Mouse (Mus musculus) forebrain, embryonic 11.5 days (tissue): ENCODE results near the gene Stk35. TPM values are rescaled to one million over a fixed set of nuclear protein-coding genes. Genes with fewer than 3 reads are reported as not detected.
"Not testable (repeated sequence)": the region's sequence is repeated elsewhere in the genome, so short reads cannot be mapped to it uniquely, and the experiment has no call there.

Experiments
- ATAC-seq: fragments of 200-750 bp; cut with Nextera tagmentation; replicated peaks from 2 replicates; pipeline ENCODE4 v1.8.0; 2017; ENCODE audit warnings: moderate TSS enrichment; ENCODE audit not compliant: low FRiP score
- DNase-seq: peaks from one replicate; pipeline ENCODE4 v3.0.0-alpha.2; 2017; ENCODE audit warnings: low spot score
- H3K27ac ChIP-seq: fragments of 300-500 bp; sonication (generic); 2 replicates; pipeline ENCODE4 v1.5.1; 2014; ENCODE audit warnings: low read depth, low read length
- H3K27me3 ChIP-seq: fragments of 300-500 bp; sonication (generic); 2 replicates; pipeline ENCODE4 v1.6.1; 2014; ENCODE audit warnings: mild to moderate bottlenecking, low read length, mixed read lengths; ENCODE audit not compliant: control insufficient read depth, insufficient read depth
- H3K36me3 ChIP-seq: fragments of 300-500 bp; sonication (generic); 2 replicates; pipeline ENCODE4 v1.6.1; 2014; ENCODE audit warnings: mild to moderate bottlenecking, low read length, moderate library complexity, mixed read lengths; ENCODE audit not compliant: control insufficient read depth, insufficient read depth
- H3K4me1 ChIP-seq: fragments of 300-500 bp; sonication (generic); replicated peaks from 2 replicates; pipeline ENCODE4 v1.6.1; 2014; ENCODE audit warnings: low read length, mixed read lengths; ENCODE audit not compliant: control insufficient read depth, insufficient read depth
- H3K4me2 ChIP-seq: fragments of 300-500 bp; sonication (generic); 2 replicates; pipeline ENCODE4 v1.6.1; 2014; ENCODE audit warnings: low read depth, mild to moderate bottlenecking, low read length, moderate library complexity, mixed read lengths; ENCODE audit not compliant: severe bottlenecking
- H3K4me3 ChIP-seq: fragments of 300-500 bp; sonication (generic); 2 replicates; pipeline ENCODE4 v1.5.1; 2014; ENCODE audit warnings: low read depth, low read length
- H3K9ac ChIP-seq: fragments of 300-500 bp; sonication (generic); 2 replicates; pipeline ENCODE4 v1.6.1; 2014; ENCODE audit warnings: low read length
- H3K9me3 ChIP-seq: fragments of 300-500 bp; sonication (generic); 2 replicates; pipeline ENCODE4 v1.6.1; 2016; ENCODE audit warnings: low read length, mixed read lengths; ENCODE audit not compliant: control insufficient read depth
- WGBS: fragments of 180-500 bp; shearing (Covaris S2); extraction: QIAGEN DNeasy Blood & Tissue Kit; methylation state at CpG from one replicate; pipeline ENCODE4 v1.1.7; 2014; 5-methylcytosine and 5-hydroxymethylcytosine counted together
- polyA plus RNA-seq: library from polyadenylated mRNA; unstranded; fragments of >200 nt; fragmentation: Nextera tagmentation; extraction: Ambion mirVana; gene quantifications from 2 replicates; pipeline ENCODE4 v1.2.1, GENCODE M21; 2014

Gene Stk35
- polyA plus RNA-seq, 1 experiment from 2014 or later, result 20.4 TPM

DNA sequence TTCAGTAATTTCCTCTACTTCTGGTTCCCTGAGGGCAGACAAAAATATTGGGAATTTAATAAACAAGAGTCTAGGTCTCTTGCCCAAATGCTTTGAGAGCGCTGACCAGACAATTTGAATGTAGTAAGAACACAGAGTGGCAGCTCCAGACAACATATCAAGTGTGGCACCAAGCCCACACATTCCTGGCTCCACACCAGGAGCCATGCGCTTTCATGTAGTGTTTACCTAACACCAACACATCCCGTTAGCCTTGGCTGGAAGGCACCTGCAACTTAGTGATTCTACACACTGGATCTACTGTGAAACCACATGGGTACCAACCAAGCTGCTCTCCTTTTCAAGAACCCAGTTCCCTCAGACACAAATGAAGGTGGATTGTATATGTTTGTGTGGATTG lies 45.5 kb downstream of the Stk35 start:
- Histone ChIP-seq H3K9ac (no peak overlapping the region), H3K27ac (no peak overlapping the region), H3K4me3 (no peak overlapping the region), H3K4me2 (no peak overlapping the region), H3K36me3 (no peaks in the 10 kb centered on the region), H3K27me3 (no peaks in the 10 kb centered on the region), H3K9me3 (no peaks in the 10 kb centered on the region), H3K4me1 (no peaks in the 10 kb centered on the region)
- no peak for DNase-seq
- WGBS, result 85% methylated on average over 3 of the region's 3 CpGs
- ATAC-seq, result no peak

DNA sequence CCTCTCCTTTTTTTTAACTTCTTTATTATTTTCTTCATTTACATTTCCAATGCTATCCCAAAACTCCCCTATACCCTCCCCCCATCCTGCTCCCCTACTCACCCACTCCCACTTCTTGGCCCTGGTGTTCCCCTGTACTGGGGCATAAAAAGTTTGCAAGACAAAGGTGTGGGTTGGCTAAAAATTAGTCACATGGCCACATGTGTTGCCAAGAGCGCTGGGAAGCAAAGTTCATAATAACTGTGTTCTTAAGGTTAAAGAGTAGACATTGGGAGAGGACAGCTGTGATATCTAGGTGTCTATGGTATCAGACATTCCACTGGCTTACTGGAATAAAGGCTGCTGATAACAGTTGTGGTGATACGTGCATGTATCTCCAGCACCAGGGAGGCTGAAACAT lies 46.2 kb downstream of the Stk35 start:
- ATAC-seq, result no peak
- Histone ChIP-seq H3K4me1 (no peaks in the 10 kb centered on the region), H3K9me3 (no peaks in the 10 kb centered on the region), H3K27ac (no peak overlapping the region), H3K4me3 (no peak overlapping the region), H3K27me3 (no peaks in the 10 kb centered on the region), H3K4me2 (no peak overlapping the region), H3K36me3 (no peaks in the 10 kb centered on the region), H3K9ac (no peak overlapping the region)
- 90% methylated on average over 2 of the region's 2 CpGs for WGBS
- DNase-seq, result no peak

DNA sequence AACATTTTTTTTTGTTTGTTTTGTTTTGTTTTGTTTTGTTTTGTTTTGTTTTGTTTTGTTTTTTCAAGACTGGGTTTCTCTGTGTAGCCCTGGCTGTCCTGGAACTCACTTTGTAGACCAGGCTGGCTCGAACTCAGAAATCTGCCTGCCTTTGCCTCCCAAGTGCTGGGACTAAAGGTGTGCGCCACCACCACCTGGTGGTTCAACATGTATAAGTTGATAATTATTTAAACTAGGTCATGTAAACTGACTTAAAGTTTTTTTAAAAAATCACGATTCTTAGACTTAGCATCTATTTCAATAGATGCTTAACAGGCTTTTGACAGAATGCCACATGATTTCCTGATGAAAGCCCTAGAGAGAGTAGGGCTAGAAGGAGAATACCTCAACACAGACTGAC lies 48.8 kb downstream of the Stk35 start:
- 91% methylated on average over 3 of the region's 3 CpGs for WGBS
- not testable (repeated sequence) for H3K27ac ChIP-seq, ATAC-seq, H3K4me3 ChIP-seq, H3K36me3 ChIP-seq, H3K4me2 ChIP-seq, H3K27me3 ChIP-seq, DNase-seq, H3K9ac ChIP-seq, H3K4me1 ChIP-seq, H3K9me3 ChIP-seq

DNA sequence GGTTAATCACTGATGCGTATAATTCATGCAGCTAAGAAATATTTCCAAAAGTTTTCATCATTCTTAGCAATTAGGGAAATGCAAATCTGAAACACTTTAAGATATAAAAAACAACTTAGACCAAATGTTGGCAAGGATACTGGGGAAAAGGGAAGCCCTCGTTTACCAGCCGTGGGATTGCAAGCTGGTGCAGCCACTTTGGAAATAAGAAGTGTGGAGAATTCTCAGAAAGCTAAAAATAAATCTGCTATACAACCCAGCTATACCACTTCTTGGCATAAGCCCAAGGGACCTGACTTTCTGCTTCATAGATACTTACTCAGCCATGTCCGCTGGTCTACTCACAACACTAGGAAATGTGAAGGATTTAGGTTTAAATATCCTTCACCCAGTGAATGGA lies 51.2 kb downstream of the Stk35 start:
- no peak overlapping the region for H3K4me3 ChIP-seq
- ATAC-seq (no peak), DNase-seq (no peak)
- no peak overlapping the region for H3K4me2 ChIP-seq
- WGBS, result 91% methylated on average over 4 of the region's 4 CpGs
- no peak overlapping the region for H3K27ac ChIP-seq
- no peaks in the 10 kb centered on the region for H3K36me3 ChIP-seq
- no peaks in the 10 kb centered on the region for H3K9me3 ChIP-seq
- no peaks in the 10 kb centered on the region for H3K4me1 ChIP-seq
- no peak overlapping the region for H3K9ac ChIP-seq
- no peaks in the 10 kb centered on the region for H3K27me3 ChIP-seq

DNA sequence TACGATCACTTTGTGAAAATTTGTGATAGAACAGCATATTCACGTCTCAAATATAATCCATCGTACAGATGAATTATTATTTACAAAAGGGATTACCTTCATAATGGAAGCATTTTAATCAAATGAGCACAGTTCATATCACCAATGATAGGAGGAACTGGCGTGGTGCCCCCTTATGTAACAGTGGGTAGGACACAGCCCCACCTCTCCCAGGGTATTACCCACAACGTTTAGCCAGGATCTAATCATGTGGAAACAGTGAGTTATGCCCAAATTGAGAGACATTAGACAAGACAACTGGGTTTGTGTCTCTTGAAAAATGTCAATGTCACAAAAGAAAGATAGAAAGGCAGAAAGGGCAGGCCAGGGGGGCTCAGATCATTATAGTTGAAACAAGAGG lies 62.9 kb downstream of the Stk35 start:
- Histone ChIP-seq H3K4me3 (no peak overlapping the region), H3K27me3 (no peaks in the 10 kb centered on the region), H3K4me2 (no peak overlapping the region), H3K27ac (no peak overlapping the region), H3K4me1 (no peaks in the 10 kb centered on the region), H3K9me3 (no peaks in the 10 kb centered on the region), H3K9ac (no peak overlapping the region), H3K36me3 (no peaks in the 10 kb centered on the region)
- ATAC-seq (no peak), DNase-seq (no peak)
- 86% methylated on average over 5 of the region's 5 CpGs for WGBS

DNA sequence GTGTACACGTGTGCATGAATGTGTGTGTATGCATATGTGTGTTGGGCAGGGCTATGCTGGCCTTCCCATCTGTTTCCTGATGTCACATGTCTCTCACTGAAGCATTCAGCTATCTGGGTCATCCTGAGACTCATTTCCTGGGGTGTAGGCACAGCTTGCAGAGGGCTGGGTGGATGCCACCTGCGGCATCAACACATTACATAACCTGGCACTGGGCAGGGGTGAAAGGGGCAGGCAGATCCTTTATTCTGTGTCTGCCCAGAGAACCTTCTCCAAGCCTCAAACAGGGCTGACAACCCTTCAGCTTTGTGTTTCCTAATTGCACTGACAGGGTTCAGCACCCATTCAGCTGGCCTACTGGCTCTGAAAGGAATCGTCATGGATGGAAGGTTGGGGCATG lies 64.6 kb downstream of the Stk35 start:
- no peak overlapping the region for H3K4me3 ChIP-seq
- H3K9ac ChIP-seq, result no peak overlapping the region
- WGBS, result 69% methylated on average over 3 of the region's 3 CpGs
- H3K4me2 ChIP-seq, result no peak overlapping the region
- no peaks in the 10 kb centered on the region for H3K4me1 ChIP-seq
- DNase-seq (no peak), ATAC-seq (no peak)
- H3K27me3 ChIP-seq, result no peaks in the 10 kb centered on the region
- no peak overlapping the region for H3K27ac ChIP-seq
- no peaks in the 10 kb centered on the region for H3K9me3 ChIP-seq
- no peaks in the 10 kb centered on the region for H3K36me3 ChIP-seq

DNA sequence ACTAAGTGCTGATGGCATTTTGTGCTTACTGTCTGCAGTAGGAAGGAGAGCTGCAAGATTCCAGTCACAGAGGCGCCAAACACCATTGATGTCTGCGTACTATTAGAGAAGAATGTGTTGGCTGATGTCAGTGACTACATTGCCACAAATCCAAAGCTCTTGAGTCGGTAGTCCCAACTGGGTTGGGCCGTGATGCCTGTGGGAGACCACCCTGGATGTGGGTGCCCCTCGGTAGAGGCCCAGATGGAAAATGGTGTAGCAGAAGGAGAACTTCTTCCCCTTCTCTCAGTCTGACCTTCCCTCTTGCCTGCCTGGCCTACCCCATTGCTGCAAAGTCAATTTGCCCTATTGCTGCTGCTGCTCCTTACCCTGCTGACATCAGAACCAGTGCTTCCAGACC lies 68.8 kb downstream of the Stk35 start:
- DNase-seq (no peak), ATAC-seq (no peak)
- H3K9me3 ChIP-seq, result no peaks in the 10 kb centered on the region
- H3K4me3 ChIP-seq, result no peak overlapping the region
- no peaks in the 10 kb centered on the region for H3K27me3 ChIP-seq
- H3K27ac ChIP-seq, result no peak overlapping the region
- no peaks in the 10 kb centered on the region for H3K36me3 ChIP-seq
- H3K4me2 ChIP-seq, result no peak overlapping the region
- H3K4me1 ChIP-seq, result no peaks in the 10 kb centered on the region
- WGBS, result 94% methylated on average over 5 of the region's 5 CpGs
- H3K9ac ChIP-seq, result no peak overlapping the region

DNA sequence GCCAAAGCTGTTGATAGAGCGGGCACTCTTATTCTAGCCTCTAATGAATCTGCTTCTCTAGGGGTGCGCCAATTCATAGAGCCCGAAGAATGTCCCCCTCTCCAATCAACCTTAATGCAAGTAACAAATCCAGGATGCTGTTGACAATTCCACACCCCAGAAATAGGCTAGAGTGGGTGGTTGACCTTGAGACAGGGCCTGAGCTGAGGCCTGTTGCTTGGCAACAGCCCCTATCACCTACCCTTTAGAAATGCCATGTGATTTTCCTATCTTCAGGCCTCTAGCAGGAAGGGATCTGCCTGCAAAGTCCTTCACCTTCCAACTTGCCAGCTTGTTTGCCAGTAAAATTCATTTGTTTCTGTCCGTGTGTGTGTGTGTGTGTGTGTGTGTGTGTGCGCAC lies 70.9 kb downstream of the Stk35 start:
- H3K4me3 ChIP-seq, result no peak overlapping the region
- H3K9ac ChIP-seq, result no peak overlapping the region
- no peaks in the 10 kb centered on the region for H3K4me1 ChIP-seq
- H3K4me2 ChIP-seq, result no peak overlapping the region
- H3K9me3 ChIP-seq, result no peaks in the 10 kb centered on the region
- 93% methylated on average over 5 of the region's 5 CpGs for WGBS
- H3K27me3 ChIP-seq, result no peaks in the 10 kb centered on the region
- no peak overlapping the region for H3K27ac ChIP-seq
- no peak for DNase-seq
- no peak for ATAC-seq
- no peaks in the 10 kb centered on the region for H3K36me3 ChIP-seq

DNA sequence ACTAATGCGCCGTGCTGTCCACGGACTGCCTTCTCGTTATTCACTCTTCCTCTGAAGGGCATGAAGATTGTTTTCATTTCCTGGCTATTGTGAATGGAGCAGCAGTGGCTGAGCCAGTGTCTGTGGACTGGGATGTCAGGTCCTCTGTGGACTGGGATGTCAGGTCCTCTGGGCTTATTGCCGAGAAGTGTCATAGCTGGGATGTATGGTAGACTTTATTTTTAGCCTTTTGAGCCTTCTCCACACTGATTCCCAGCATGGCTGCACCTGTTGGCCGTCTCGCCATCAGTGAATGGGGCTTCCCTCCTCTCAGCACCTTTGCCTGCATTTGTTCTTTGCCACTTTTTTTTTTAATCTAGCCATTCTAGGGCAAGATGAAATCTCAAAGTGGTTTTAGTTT lies 71.8 kb downstream of the Stk35 start:
- ATAC-seq, result no peak

More for the DNA sequence above, 71.8 kb downstream of the Stk35 start:
- H3K27me3 ChIP-seq, result no peaks in the 10 kb centered on the region
- H3K27ac ChIP-seq, result no peak overlapping the region
- no peaks in the 10 kb centered on the region for H3K36me3 ChIP-seq
- no peak for DNase-seq
- H3K4me1 ChIP-seq, result no peaks in the 10 kb centered on the region
- no peak overlapping the region for H3K4me3 ChIP-seq
- no peak overlapping the region for H3K4me2 ChIP-seq
- no peaks in the 10 kb centered on the region for H3K9me3 ChIP-seq
- H3K9ac ChIP-seq, result no peak overlapping the region
- 88% methylated on average over 7 of the region's 7 CpGs for WGBS
